Mouse (Mus musculus) cerebellum, adult 2 months (tissue): Measurements from ENCODE around the gene Gm5426. TPM values are rescaled to one million over a fixed set of nuclear protein-coding genes. Genes with fewer than 3 reads are reported as not detected.

Source experiments
- DNase-seq, 2 experiments: peaks; one replicate each; pipeline ENCODE4 v3.0.0; 2021
- H3K27ac ChIP-seq: fragments of 200-500 bp; 2 replicates; pipeline ENCODE4 v1.5.1; 2012; ENCODE audit warnings: low read length, control low read depth, inconsistent platforms; ENCODE audit not compliant: insufficient read depth
- H3K27me3 ChIP-seq: fragments of 200-500 bp; 2 replicates; pipeline ENCODE4 v1.6.1; 2012; ENCODE audit warnings: inconsistent platforms, mild to moderate bottlenecking, low read length, moderate library complexity; ENCODE audit not compliant: control insufficient read depth, insufficient read depth
- H3K4me1 ChIP-seq: fragments of 200-500 bp; 2 replicates; pipeline ENCODE4 v1.6.1; 2011; ENCODE audit warnings: low read length; ENCODE audit not compliant: control insufficient read depth, insufficient read depth
- H3K4me3 ChIP-seq: fragments of 200-500 bp; replicated peaks from 2 replicates; pipeline ENCODE3; 2011; ENCODE audit warnings: mild to moderate bottlenecking, low read depth, low read length, control low read depth; ENCODE audit not compliant: insufficient read depth
- CTCF ChIP-seq: fragments of 200-500 bp; IDR thresholded peaks from 2 replicates; pipeline ENCODE4 v1.5.1; 2011; ENCODE audit warnings: low read depth, mild to moderate bottlenecking, control low read depth, low read length, moderate library complexity, borderline replicate concordance; ENCODE audit not compliant: insufficient read depth
- POLR2A ChIP-seq: fragments of 200-500 bp; IDR thresholded peaks from 2 replicates; pipeline ENCODE4 v1.6.1; 2011; ENCODE audit warnings: low read length, control low read depth, borderline replicate concordance; ENCODE audit not compliant: insufficient read depth
- WGBS: fragments of 180-500 bp; shearing (Covaris S2); methylation state at CpG from one replicate; pipeline ENCODE4 v1.1.7; 2018; 5-methylcytosine and 5-hydroxymethylcytosine counted together
- polyA plus RNA-seq: library from polyadenylated mRNA; depleted of rRNA; stranded (reverse); fragments of >200 nt; gene quantifications from 2 replicates; pipeline ENCODE4 v1.2.3, GENCODE M21; 2012; rRNA removed

Gene Gm5426
- polyA plus RNA-seq, 1 experiment: not detected

GRCm38 (mm10) chr10:96185601-96186000 lies 49.2 kb downstream of the Gm5426 start:
- H3K27me3 ChIP-seq: no peaks in the 10 kb centered on the region
- no peak overlapping the region for H3K27ac ChIP-seq
- WGBS: 67% methylated on average over 3 of the region's 3 CpGs
- no peak for TF ChIP-seq POLR2A
- TF ChIP-seq CTCF: no peak
- no peak overlapping the region for H3K4me3 ChIP-seq
- no peaks in the 10 kb centered on the region; the same call in 1 of the 2 replicates for H3K4me1 ChIP-seq
- no peak for DNase-seq

Other genes starting within 250 kb of the Gm5426 start
- gene Eea1, start 196.0 kb upstream of the Gm5426 start, polyA plus RNA-seq: 17.4 and 17.8 TPM in 2 replicates